Mouse (Mus musculus): ENCODE data around the gene Inpp4b.

DNA sequence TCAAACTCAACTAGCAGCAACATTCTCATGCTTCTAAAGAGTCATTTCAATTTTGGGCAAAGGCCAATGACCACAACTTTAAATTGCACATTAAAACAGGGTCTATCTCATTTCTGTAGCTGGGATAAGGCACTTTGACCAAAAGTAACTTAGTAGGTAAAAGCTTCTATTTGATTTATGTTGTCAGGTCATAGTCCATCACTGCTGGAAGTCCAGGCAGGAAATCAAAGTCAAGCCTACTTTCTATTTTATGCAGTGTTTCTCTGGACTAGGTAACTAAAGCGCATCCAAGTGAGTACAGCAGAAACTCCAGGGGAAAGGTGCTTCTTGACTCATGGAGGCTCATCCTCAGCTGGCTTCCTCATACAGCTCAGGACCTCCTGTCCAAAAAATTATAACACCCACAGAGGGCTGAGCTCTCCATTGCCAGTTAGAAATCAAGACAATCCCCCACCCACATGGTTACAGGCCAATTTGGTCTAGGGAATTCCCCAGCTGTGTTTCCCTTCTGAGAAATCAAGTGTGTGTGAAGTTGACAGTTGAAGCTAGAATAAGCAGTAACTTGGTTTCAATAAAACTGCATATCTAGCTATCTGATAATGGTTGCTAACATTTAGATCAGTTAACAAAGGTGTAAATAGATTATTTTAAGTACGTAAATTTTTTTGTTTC, 293.7 kb downstream of the Inpp4b start:
- TF ChIP-seq POLR2A (IDR thresholded peaks at IDR 0.05; ENCODE audit: low read depth, low read length), result no peak
- no peak for TF ChIP-seq CTCF (IDR thresholded peaks at IDR 0.05; ENCODE audit: borderline replicate concordance, insufficient read depth, low read length)

Data from embryonic fibroblast, embryonic 13.5 days (primary cell).